Mouse (Mus musculus): ENCODE measurements at regions not wholly inside any gene's neighbourhood (a gene's known extent, or its start where the extent isn't known, plus 50 kb on each side); places are given as distances from the start of the nearest gene placed in this dataset.

GRCm38 (mm10) chr2:72779268-72780163 is 200.7 kb downstream of the Sp3 start:
- no peak overlapping the region for H3K4me2 ChIP-seq
- H3K4me1 ChIP-seq, result peaks cover 18% of the 10 kb centered on the region
- WGBS, result 79% methylated on average over 7 of the region's 7 CpGs
- H3K9me3 ChIP-seq, result no peaks in the 10 kb centered on the region
- H3K27ac ChIP-seq, result no peak overlapping the region
- ATAC-seq (ENCODE audit: insufficient number of reproducible peaks, insufficient read depth, low FRiP score, low TSS enrichment, low read depth), result no peak
- H3K27me3 ChIP-seq, result no peaks in the 10 kb centered on the region
- no peak overlapping the region for H3K9ac ChIP-seq
- H3K4me3 ChIP-seq, result no peak overlapping the region
- H3K36me3 ChIP-seq, result no peaks in the 10 kb centered on the region

GRCm38 (mm10) chr2:72781369-72782275 is 198.6 kb downstream of the Sp3 start:
- Histone ChIP-seq H3K4me2 (no peak overlapping the region), H3K27me3 (no peaks in the 10 kb centered on the region), H3K9ac (no peak overlapping the region), H3K4me1 (peaks cover 31% of the 10 kb centered on the region), H3K27ac (no peak overlapping the region), H3K9me3 (no peaks in the 10 kb centered on the region), H3K4me3 (no peak overlapping the region), H3K36me3 (no peaks in the 10 kb centered on the region)
- ATAC-seq (ENCODE audit: insufficient number of reproducible peaks, insufficient read depth, low FRiP score, low TSS enrichment, low read depth), result no peak
- WGBS, result 75% methylated on average over 15 of the region's 15 CpGs

GRCm38 (mm10) chr2:72782355-72782754 is 197.9 kb downstream of the Sp3 start:
- H3K27ac ChIP-seq, result no peak overlapping the region
- H3K9ac ChIP-seq, result no peak overlapping the region
- H3K36me3 ChIP-seq, result no peaks in the 10 kb centered on the region
- 43% methylated on average over 7 of the region's 7 CpGs for WGBS
- no peak overlapping the region for H3K4me2 ChIP-seq
- no peak overlapping the region for H3K4me3 ChIP-seq
- H3K9me3 ChIP-seq, result no peaks in the 10 kb centered on the region
- ATAC-seq (ENCODE audit: insufficient number of reproducible peaks, insufficient read depth, low FRiP score, low TSS enrichment, low read depth), result no peak
- no peaks in the 10 kb centered on the region for H3K27me3 ChIP-seq
- H3K4me1 ChIP-seq, result peaks cover 34% of the 10 kb centered on the region

- WGBS, result 83% methylated on average over 8 of the region's 8 CpGs
- no peak overlapping the region for H3K4me2 ChIP-seq
- H3K4me3 ChIP-seq, result no peak overlapping the region
- H3K27ac ChIP-seq, result peak overlapping the region; percentile 55; the same call in 1 of the 2 replicates
- H3K4me1 ChIP-seq, result peaks cover 34% of the 10 kb centered on the region
- no peaks in the 10 kb centered on the region for H3K9me3 ChIP-seq
- no peaks in the 10 kb centered on the region for H3K36me3 ChIP-seq
- ATAC-seq (ENCODE audit: insufficient number of reproducible peaks, insufficient read depth, low FRiP score, low TSS enrichment, low read depth), result no peak
- no peak overlapping the region for H3K9ac ChIP-seq
- H3K27me3 ChIP-seq, result no peaks in the 10 kb centered on the region
Measured at GRCm38 (mm10) chr2:72785365-72786043, 194.7 kb downstream of the Sp3 start.

- WGBS, result 35% methylated on average over 5 of the region's 5 CpGs
- H3K27me3 ChIP-seq, result no peaks in the 10 kb centered on the region
- no peak overlapping the region for H3K4me2 ChIP-seq
- H3K4me1 ChIP-seq, result peaks cover 34% of the 10 kb centered on the region
- no peak overlapping the region for H3K9ac ChIP-seq
- no peak for ATAC-seq (ENCODE audit: insufficient number of reproducible peaks, insufficient read depth, low FRiP score, low TSS enrichment, low read depth)
- no peak overlapping the region for H3K4me3 ChIP-seq
- H3K36me3 ChIP-seq, result no peaks in the 10 kb centered on the region
- H3K9me3 ChIP-seq, result no peaks in the 10 kb centered on the region
- H3K27ac ChIP-seq, result peak overlapping the region; percentile 55; the same call in 1 of the 2 replicates
Measured at GRCm38 (mm10) chr2:72786044-72786737, 194.1 kb downstream of the Sp3 start.

GRCm38 (mm10) chr2:72787616-72788015 is 192.6 kb downstream of the Sp3 start:
- Histone ChIP-seq H3K27me3 (no peaks in the 10 kb centered on the region), H3K4me1 (peaks cover 26% of the 10 kb centered on the region), H3K36me3 (no peaks in the 10 kb centered on the region), H3K27ac (no peak overlapping the region), H3K4me2 (no peak overlapping the region), H3K4me3 (no peak overlapping the region), H3K9ac (no peak overlapping the region), H3K9me3 (no peaks in the 10 kb centered on the region)
- WGBS, result 72% methylated on average over 3 of the region's 3 CpGs
- ATAC-seq (ENCODE audit: insufficient number of reproducible peaks, insufficient read depth, low FRiP score, low TSS enrichment, low read depth), result no peak

- H3K27ac ChIP-seq, result no peak overlapping the region
- no peaks in the 10 kb centered on the region for H3K9me3 ChIP-seq
- ATAC-seq (ENCODE audit: insufficient number of reproducible peaks, insufficient read depth, low FRiP score, low TSS enrichment, low read depth), result no peak
- peaks cover 5% of the 10 kb centered on the region for H3K4me1 ChIP-seq
- no peak overlapping the region for H3K4me2 ChIP-seq
- WGBS, result 72% methylated on average over 3 of the region's 3 CpGs
- H3K27me3 ChIP-seq, result no peaks in the 10 kb centered on the region
- H3K9ac ChIP-seq, result no peak overlapping the region
- H3K36me3 ChIP-seq, result no peaks in the 10 kb centered on the region
- no peak overlapping the region for H3K4me3 ChIP-seq
Measured at GRCm38 (mm10) chr2:72791496-72791895, 188.8 kb downstream of the Sp3 start.

GRCm38 (mm10) chr2:72793424-72793823 is 186.8 kb downstream of the Sp3 start:
- Histone ChIP-seq H3K9ac (no peak overlapping the region), H3K27me3 (no peaks in the 10 kb centered on the region), H3K4me3 (no peak overlapping the region), H3K36me3 (no peaks in the 10 kb centered on the region), H3K27ac (no peak overlapping the region), H3K9me3 (no peaks in the 10 kb centered on the region), H3K4me2 (no peak overlapping the region), H3K4me1 (no peaks in the 10 kb centered on the region)
- 76% methylated on average over 10 of the region's 10 CpGs for WGBS
- ATAC-seq (ENCODE audit: insufficient number of reproducible peaks, insufficient read depth, low FRiP score, low TSS enrichment, low read depth), result no peak

- no peaks in the 10 kb centered on the region for H3K9me3 ChIP-seq
- no peaks in the 10 kb centered on the region for H3K27me3 ChIP-seq
- WGBS, result 43% methylated on average over 4 of the region's 4 CpGs
- H3K4me1 ChIP-seq, result no peaks in the 10 kb centered on the region
- no peak overlapping the region for H3K4me3 ChIP-seq
- H3K4me2 ChIP-seq, result no peak overlapping the region
- no peak overlapping the region for H3K9ac ChIP-seq
- ATAC-seq (ENCODE audit: insufficient number of reproducible peaks, insufficient read depth, low FRiP score, low TSS enrichment, low read depth), result no peak
- H3K27ac ChIP-seq, result no peak overlapping the region
- no peaks in the 10 kb centered on the region for H3K36me3 ChIP-seq
Measured at GRCm38 (mm10) chr2:72794501-72794900, 185.7 kb downstream of the Sp3 start.

GRCm38 (mm10) chr2:72797002-72797718 is 183.1 kb downstream of the Sp3 start:
- no peak overlapping the region for H3K4me3 ChIP-seq
- H3K9ac ChIP-seq, result no peak overlapping the region
- H3K36me3 ChIP-seq, result no peaks in the 10 kb centered on the region
- no peaks in the 10 kb centered on the region for H3K27me3 ChIP-seq
- no peak overlapping the region for H3K27ac ChIP-seq
- no peaks in the 10 kb centered on the region for H3K9me3 ChIP-seq
- H3K4me1 ChIP-seq, result no peaks in the 10 kb centered on the region
- WGBS, result 73% methylated on average over 4 of the region's 4 CpGs
- no peak for ATAC-seq (ENCODE audit: insufficient number of reproducible peaks, insufficient read depth, low FRiP score, low TSS enrichment, low read depth)
- H3K4me2 ChIP-seq, result no peak overlapping the region

Data from embryonic facial prominence, embryonic 13.5 days (tissue).